In the genomic region with DNA sequence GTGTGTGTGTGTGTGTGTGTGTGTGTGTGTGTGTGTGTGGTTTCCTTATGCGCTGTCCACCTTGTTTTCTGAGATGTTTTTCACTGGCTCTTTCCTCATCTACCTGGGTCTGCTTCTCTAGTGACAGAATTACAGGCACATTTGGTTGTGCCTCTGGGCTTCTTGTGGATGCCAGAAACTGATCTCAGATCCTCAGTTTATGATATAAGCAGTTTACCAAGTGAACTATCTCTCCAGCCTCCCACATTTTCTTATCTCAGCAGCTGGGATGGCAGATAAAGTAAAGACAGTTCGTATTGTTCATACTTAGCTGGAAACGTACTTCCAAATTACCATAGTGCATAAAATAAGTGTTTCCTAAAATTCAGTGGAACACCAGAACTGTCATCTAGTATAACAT, we compare ENCODE assay signal across 23 mouse cellular contexts. TPM values are rescaled to one million over a fixed set of nuclear protein-coding genes. Genes with fewer than 3 reads are reported as not detected.
"Had no signal": no experiment of that assay in that cellular context is flagged by ENCODE, and none has a peak within 500 bp of the region (broad histone marks: within the 10 kb centered on the region; RNA-seq: fewer than 3 reads in every experiment).

No protein-coding gene starts in this region.

- H3K36me3 ChIP-seq: limb, embryonic 10.5 days; midbrain, embryonic 15.5 days; neural tube, embryonic 12.5 days had no signal

- H3K4me1 ChIP-seq: midbrain, embryonic 15.5 days; neural tube, embryonic 12.5 days had no signal

- DNase-seq: kidney, adult 18-20 months; kidney, postnatal 10 days; kidney, postnatal 4 days; lung, adult 2 months; lung, postnatal 36 days; retina, postnatal 1 day; right cerebral cortex, postnatal 4 days; spleen, adult 18-20 months; thymus, adult 2 months; thymus, postnatal 36 days had no signal

- H3K27ac ChIP-seq: layer of hippocampus, adult 2 months; left cerebral cortex, adult 2 months; limb, embryonic 10.5 days; midbrain, embryonic 15.5 days; neural tube, embryonic 12.5 days had no signal

- H3K9ac ChIP-seq: midbrain, embryonic 15.5 days; neural tube, embryonic 12.5 days had no signal

- H3K4me3 ChIP-seq: layer of hippocampus, adult 2 months; left cerebral cortex, adult 2 months; limb, embryonic 10.5 days; midbrain, embryonic 15.5 days; neural tube, embryonic 12.5 days had no signal

- H3K27me3 ChIP-seq: midbrain, embryonic 15.5 days; neural tube, embryonic 12.5 days had no signal

- H3K4me2 ChIP-seq: midbrain, embryonic 11.5 days; midbrain, embryonic 15.5 days; neural tube, embryonic 12.5 days had no signal

- H3K9me3 ChIP-seq: limb, embryonic 10.5 days; midbrain, embryonic 15.5 days; neural tube, embryonic 12.5 days had no signal

- ATAC-seq: lung, postnatal 0 days; midbrain, embryonic 15.5 days had no signal

RNA-seq across cellular contexts. Expression of a gene that starts 5.5 kb away (rescaled TPM):
- total RNA-seq: layer of hippocampus, adult 2 months; layer of hippocampus, postnatal 14 days; left cerebral cortex, adult 2 months; left cerebral cortex, postnatal 14 days; megakaryocyte, adult 5-6 weeks; neutrophil, adult 5-6 weeks had no signal
- polyA plus RNA-seq: kidney, embryonic 14.5 days; limb, embryonic 10.5 days; lung, adult 2 months; lung, postnatal 0 days; midbrain, embryonic 11.5 days; midbrain, embryonic 15.5 days; neural tube, embryonic 12.5 days; stomach, embryonic 14.5 days; thymus, adult 2 months had no signal
